Mouse (Mus musculus) forebrain, embryonic 11.5 days (tissue): ENCODE measurements at regions not wholly inside any gene's neighbourhood (a gene's known extent, or its start where the extent isn't known, plus 50 kb on each side); places are given as distances from the start of the nearest gene placed in this dataset.
A peak's percentile ranks its signal among the peaks of the same experiment; 100 is the strongest.

Experiments used
- ATAC-seq: fragments of 200-750 bp; cut with Nextera tagmentation; replicated peaks from 2 replicates; pipeline ENCODE4 v1.8.0; 2017; ENCODE audit warnings: moderate TSS enrichment; ENCODE audit not compliant: low FRiP score
- DNase-seq: peaks from one replicate; pipeline ENCODE4 v3.0.0-alpha.2; 2017; ENCODE audit warnings: low spot score
- H3K27ac ChIP-seq: fragments of 300-500 bp; sonication (generic); 2 replicates; pipeline ENCODE4 v1.5.1; 2014; ENCODE audit warnings: low read depth, low read length
- H3K27me3 ChIP-seq: fragments of 300-500 bp; sonication (generic); 2 replicates; pipeline ENCODE4 v1.6.1; 2014; ENCODE audit warnings: mild to moderate bottlenecking, low read length, mixed read lengths; ENCODE audit not compliant: control insufficient read depth, insufficient read depth
- H3K36me3 ChIP-seq: fragments of 300-500 bp; sonication (generic); 2 replicates; pipeline ENCODE4 v1.6.1; 2014; ENCODE audit warnings: mild to moderate bottlenecking, low read length, moderate library complexity, mixed read lengths; ENCODE audit not compliant: control insufficient read depth, insufficient read depth
- H3K4me1 ChIP-seq: fragments of 300-500 bp; sonication (generic); replicated peaks from 2 replicates; pipeline ENCODE4 v1.6.1; 2014; ENCODE audit warnings: low read length, mixed read lengths; ENCODE audit not compliant: control insufficient read depth, insufficient read depth
- H3K4me2 ChIP-seq: fragments of 300-500 bp; sonication (generic); 2 replicates; pipeline ENCODE4 v1.6.1; 2014; ENCODE audit warnings: low read depth, mild to moderate bottlenecking, low read length, moderate library complexity, mixed read lengths; ENCODE audit not compliant: severe bottlenecking
- H3K4me3 ChIP-seq: fragments of 300-500 bp; sonication (generic); 2 replicates; pipeline ENCODE4 v1.5.1; 2014; ENCODE audit warnings: low read depth, low read length
- H3K9ac ChIP-seq: fragments of 300-500 bp; sonication (generic); 2 replicates; pipeline ENCODE4 v1.6.1; 2014; ENCODE audit warnings: low read length
- H3K9me3 ChIP-seq: fragments of 300-500 bp; sonication (generic); 2 replicates; pipeline ENCODE4 v1.6.1; 2016; ENCODE audit warnings: low read length, mixed read lengths; ENCODE audit not compliant: control insufficient read depth
- WGBS: fragments of 180-500 bp; shearing (Covaris S2); extraction: QIAGEN DNeasy Blood & Tissue Kit; methylation state at CpG from one replicate; pipeline ENCODE4 v1.1.7; 2014; 5-methylcytosine and 5-hydroxymethylcytosine counted together

GRCm38 (mm10) chr3:155490670-155491069 lies 397.4 kb downstream of the Lrriq3 start:
- no peaks in the 10 kb centered on the region for H3K27me3 ChIP-seq
- no peaks in the 10 kb centered on the region for H3K36me3 ChIP-seq
- H3K9ac ChIP-seq: no peak overlapping the region
- WGBS: 81% methylated on average over 1 of the region's 1 CpGs
- DNase-seq (no peak), ATAC-seq (no peak)
- H3K4me3 ChIP-seq: no peak overlapping the region
- no peaks in the 10 kb centered on the region for H3K4me1 ChIP-seq
- no peak overlapping the region for H3K4me2 ChIP-seq
- no peak overlapping the region for H3K27ac ChIP-seq
- no peaks in the 10 kb centered on the region for H3K9me3 ChIP-seq

- 93% methylated on average over 1 of the region's 1 CpGs for WGBS
- no peaks in the 10 kb centered on the region for H3K27me3 ChIP-seq
- no peak overlapping the region for H3K9ac ChIP-seq
- no peak overlapping the region for H3K4me2 ChIP-seq
- no peaks in the 10 kb centered on the region for H3K36me3 ChIP-seq
- H3K9me3 ChIP-seq: no peaks in the 10 kb centered on the region
- no peak overlapping the region for H3K4me3 ChIP-seq
- no peak overlapping the region for H3K27ac ChIP-seq
- ATAC-seq (no peak; the same call in 1 of the 2 replicates), DNase-seq (no peak)
- H3K4me1 ChIP-seq: no peaks in the 10 kb centered on the region
These were observed 417.1 kb downstream of the Lrriq3 start for GRCm38 (mm10) chr3:155510161-155510857.

- 77% methylated on average over 2 of the region's 2 CpGs for WGBS
- no peak overlapping the region for H3K4me2 ChIP-seq
- ATAC-seq: 0 out of 2 replicates have a peak, but pooled peaks have one; percentile 44
- H3K9me3 ChIP-seq: no peaks in the 10 kb centered on the region
- no peak overlapping the region for H3K27ac ChIP-seq
- no peak overlapping the region for H3K4me3 ChIP-seq
- no peak overlapping the region for H3K9ac ChIP-seq
- H3K4me1 ChIP-seq: no peaks in the 10 kb centered on the region
- no peaks in the 10 kb centered on the region for H3K27me3 ChIP-seq
- DNase-seq: no peak
- no peaks in the 10 kb centered on the region for H3K36me3 ChIP-seq
These were observed 420.7 kb downstream of the Lrriq3 start for GRCm38 (mm10) chr3:155513885-155514284.

GRCm38 (mm10) chr3:155529312-155529711 lies 436.1 kb downstream of the Lrriq3 start:
- Histone ChIP-seq H3K27ac (no peak overlapping the region), H3K4me1 (no peaks in the 10 kb centered on the region), H3K36me3 (no peaks in the 10 kb centered on the region), H3K4me2 (no peak overlapping the region), H3K27me3 (no peaks in the 10 kb centered on the region), H3K9me3 (no peaks in the 10 kb centered on the region), H3K4me3 (no peak overlapping the region), H3K9ac (no peak overlapping the region)
- DNase-seq (no peak), ATAC-seq (no peak)
- WGBS: 79% methylated on average over 3 of the region's 3 CpGs

GRCm38 (mm10) chr3:155530811-155531210 lies 437.6 kb downstream of the Lrriq3 start:
- Histone ChIP-seq H3K27ac (no peak overlapping the region), H3K4me3 (no peak overlapping the region), H3K4me1 (no peaks in the 10 kb centered on the region), H3K9me3 (no peaks in the 10 kb centered on the region), H3K36me3 (no peaks in the 10 kb centered on the region), H3K9ac (no peak overlapping the region), H3K4me2 (no peak overlapping the region), H3K27me3 (no peaks in the 10 kb centered on the region)
- no peak for ATAC-seq
- DNase-seq: no peak

GRCm38 (mm10) chr3:155532075-155532474 lies 438.8 kb downstream of the Lrriq3 start:
- no peaks in the 10 kb centered on the region for H3K36me3 ChIP-seq
- ATAC-seq: no peak

GRCm38 (mm10) chr3:155548204-155548603 lies 455.0 kb downstream of the Lrriq3 start:
- H3K9ac ChIP-seq: no peak overlapping the region
- DNase-seq: no peak
- no peak overlapping the region for H3K4me3 ChIP-seq
- no peaks in the 10 kb centered on the region for H3K4me1 ChIP-seq
- no peak overlapping the region for H3K27ac ChIP-seq
- H3K27me3 ChIP-seq: no peaks in the 10 kb centered on the region
- WGBS: 91% methylated on average over 6 of the region's 6 CpGs
- no peak overlapping the region for H3K4me2 ChIP-seq
- no peaks in the 10 kb centered on the region for H3K9me3 ChIP-seq
- ATAC-seq: no peak
- H3K36me3 ChIP-seq: no peaks in the 10 kb centered on the region

More at GRCm38 (mm10) chr3:155532075-155532474, 438.8 kb downstream of the Lrriq3 start:
- no peaks in the 10 kb centered on the region for H3K27me3 ChIP-seq
- 74% methylated on average over 4 of the region's 4 CpGs for WGBS
- no peak for DNase-seq
- H3K9me3 ChIP-seq: no peaks in the 10 kb centered on the region
- no peak overlapping the region for H3K27ac ChIP-seq
- no peak overlapping the region for H3K4me3 ChIP-seq
- H3K9ac ChIP-seq: no peak overlapping the region
- H3K4me1 ChIP-seq: no peaks in the 10 kb centered on the region
- H3K4me2 ChIP-seq: no peak overlapping the region

GRCm38 (mm10) chr3:155577111-155577510 lies 483.9 kb downstream of the Lrriq3 start:
- H3K9ac ChIP-seq: no peak overlapping the region
- H3K4me3 ChIP-seq: no peak overlapping the region
- no peak overlapping the region for H3K4me2 ChIP-seq
- no peak overlapping the region for H3K27ac ChIP-seq
- ATAC-seq (peak; percentile 76), DNase-seq (no peak)
- H3K27me3 ChIP-seq: no peaks in the 10 kb centered on the region
- peaks cover 3% of the 10 kb centered on the region; the same call in 1 of the 2 replicates for H3K4me1 ChIP-seq
- H3K9me3 ChIP-seq: no peaks in the 10 kb centered on the region
- WGBS: 21% methylated on average over 2 of the region's 2 CpGs
- no peaks in the 10 kb centered on the region for H3K36me3 ChIP-seq

GRCm38 (mm10) chr3:155604001-155604400 lies 510.8 kb downstream of the Lrriq3 start:
- Histone ChIP-seq H3K4me1 (no peaks in the 10 kb centered on the region), H3K9ac (no peak overlapping the region), H3K9me3 (no peaks in the 10 kb centered on the region), H3K4me3 (no peak overlapping the region), H3K4me2 (no peak overlapping the region), H3K36me3 (no peaks in the 10 kb centered on the region), H3K27me3 (no peaks in the 10 kb centered on the region), H3K27ac (no peak overlapping the region)
- DNase-seq: no peak
- WGBS: 69% methylated on average over 1 of the region's 1 CpGs
- no peak for ATAC-seq
